ENCODE assay signal across 17 mouse cellular contexts in genomic region chr9:35026897-35027311, GRCm38 (mm10).
DNase-seq lines count a peak whose midpoint lies in the region; ATAC-seq lines count a peak whose summit lies in the region.
"Had no signal": no experiment of that assay in that cellular context is flagged by ENCODE, and none has a peak within 500 bp of the region (broad histone marks: within the 10 kb centered on the region; RNA-seq: fewer than 3 reads in every experiment).

No protein-coding gene starts in this region.

- H3K4me3 ChIP-seq in kidney, embryonic 14.5 days (ENCODE audit: low read length) = no peak overlapping the region
- H3K4me3 ChIP-seq: erythroblast, embryonic 14.5 days; heart, embryonic 15.5 days; limb, embryonic 13.5 days; liver, embryonic 15.5 days; neural tube, embryonic 13.5 days; stomach, embryonic 15.5 days had no signal

- no peak overlapping the region for H3K27ac ChIP-seq in kidney, embryonic 14.5 days (ENCODE audit: low read depth, low read length)
- H3K27ac ChIP-seq: heart, embryonic 15.5 days; limb, embryonic 13.5 days; liver, embryonic 15.5 days; neural tube, embryonic 13.5 days; stomach, embryonic 15.5 days had no signal

- H3K9me3 ChIP-seq in kidney, embryonic 14.5 days (ENCODE audit: control insufficient read depth, low read length) = no peaks in the 10 kb centered on the region
- H3K9me3 ChIP-seq: heart, embryonic 15.5 days; limb, embryonic 13.5 days; liver, embryonic 15.5 days; neural tube, embryonic 13.5 days; stomach, embryonic 15.5 days had no signal

- H3K4me2 ChIP-seq in kidney, embryonic 14.5 days (replicated peaks; ENCODE audit: low read depth, low read length) = no peak overlapping the region
- H3K4me2 ChIP-seq: heart, embryonic 15.5 days; limb, embryonic 13.5 days; liver, embryonic 15.5 days; neural tube, embryonic 13.5 days; stomach, embryonic 15.5 days had no signal

- WGBS in kidney, embryonic 14.5 days = 48% methylated on average over 6 of the region's 6 CpGs

- H3K27me3 ChIP-seq in kidney, embryonic 14.5 days (ENCODE audit: control insufficient read depth, insufficient read depth, low read length) = no peaks in the 10 kb centered on the region
- H3K27me3 ChIP-seq: stomach, embryonic 15.5 days had no signal

- no peak overlapping the region for H3K9ac ChIP-seq in kidney, embryonic 14.5 days (ENCODE audit: low read depth, low read length)
- H3K9ac ChIP-seq: heart, embryonic 15.5 days; limb, embryonic 13.5 days; liver, embryonic 15.5 days; neural tube, embryonic 13.5 days; stomach, embryonic 15.5 days had no signal

- ATAC-seq in kidney, embryonic 14.5 days (ENCODE audit: low FRiP score, low TSS enrichment) = no peak
- ATAC-seq: forebrain, embryonic 14.5 days had no signal

- no peaks in the 10 kb centered on the region for H3K36me3 ChIP-seq in kidney, embryonic 14.5 days (ENCODE audit: control insufficient read depth, insufficient read depth, low read length)
- H3K36me3 ChIP-seq: heart, embryonic 15.5 days; liver, embryonic 15.5 days; stomach, embryonic 15.5 days had no signal

- no peaks in the 10 kb centered on the region for H3K4me1 ChIP-seq in kidney, embryonic 14.5 days (ENCODE audit: control insufficient read depth, insufficient read depth, low read length)
- H3K4me1 ChIP-seq: liver, embryonic 15.5 days had no signal

- DNase-seq in heart, adult 18-20 months = peak; percentile 50 to 56
- no peak for DNase-seq in heart, postnatal 4 days
- peak; percentile 53 for DNase-seq in kidney, postnatal 14 days
- DNase-seq in testis, postnatal 14 days (ENCODE audit: low spot score) = peak; percentile 33
- no peak for DNase-seq in testis, postnatal 10 days (ENCODE audit: low spot score)
- no peak for DNase-seq in urinary bladder, postnatal 14 days (ENCODE audit: low spot score)
- DNase-seq: cerebellum, adult 8-10 months; midbrain, embryonic 14.5 days; right cerebral cortex, postnatal 14 days had no signal

Comparison
In these comparisons a context has a peak if more than half of its experiments do, and no peak if none do; other contexts are left out.
1. DNase-seq: peak in heart, adult 18-20 months (2 of 2), kidney, postnatal 14 days (single experiment) and testis, postnatal 14 days (single experiment); none in heart, postnatal 4 days (single experiment), testis, postnatal 10 days (single experiment) and urinary bladder, postnatal 14 days (single experiment).